Mouse (Mus musculus): ENCODE data around the gene Ywhag. TPM values are rescaled to one million over a fixed set of nuclear protein-coding genes. Genes with fewer than 3 reads are reported as not detected.

Ywhag gene
- polyA plus RNA-seq, 1 experiment, result 244 TPM

GRCm38 (mm10) chr5:135867637-135868593 is 66.5 kb downstream of the Ywhag start:
- Histone ChIP-seq H3K4me3 (no peak overlapping the region), H3K4me2 (ENCODE audit: low read depth) (no peak overlapping the region), H3ac (ENCODE audit: control insufficient read depth, insufficient read length) (no peak overlapping the region), H3K36me3 (ENCODE audit: control insufficient read depth, insufficient read depth) (no peaks in the 10 kb centered on the region), H3K27me3 (ENCODE audit: control insufficient read depth, insufficient read depth, insufficient read length) (peaks cover 36% of the 10 kb centered on the region), H3K79me2 (ENCODE audit: control insufficient read depth, insufficient read depth) (no peaks in the 10 kb centered on the region)
- no peak for TF ChIP-seq POLR2A (IDR thresholded peaks at IDR 0.05; ENCODE audit: insufficient read length, low read depth)
- TF ChIP-seq MAX (IDR thresholded peaks at IDR 0.05; ENCODE audit: low read depth), result no peak
- TF ChIP-seq POLR2AphosphoS2 (IDR thresholded peaks at IDR 0.05; ENCODE audit: insufficient read length, low read depth), result no peak
- no peak for TF ChIP-seq MYOG (IDR thresholded peaks at IDR 0.05; ENCODE audit: control insufficient read depth in 1 of 3, insufficient read depth in 1 of 3, insufficient read length in 2 of 3, low read depth in 2 of 3)
- TF ChIP-seq TCF12 (IDR thresholded peaks at IDR 0.05; ENCODE audit: insufficient read depth, poor library complexity, severe bottlenecking), result no peak
- TF ChIP-seq MYOD1 (IDR thresholded peaks at IDR 0.05; ENCODE audit: control insufficient read depth in 1 of 3, insufficient read length in 2 of 3, low read depth in 2 of 3), result no peak
- no peak for TF ChIP-seq SRF (IDR thresholded peaks at IDR 0.05; ENCODE audit: control insufficient read depth, insufficient read length, low read depth)
- no peak for TF ChIP-seq REST (IDR thresholded peaks at IDR 0.05; ENCODE audit: insufficient read depth, insufficient read length)
- no peak for TF ChIP-seq USF1 (IDR thresholded peaks at IDR 0.05; ENCODE audit: low read depth)
- no peak for TF ChIP-seq CEBPB (IDR thresholded peaks at IDR 0.05; ENCODE audit: insufficient read depth, poor library complexity, severe bottlenecking)
- no peak for TF ChIP-seq E2F4 (IDR thresholded peaks at IDR 0.05; ENCODE audit: insufficient read depth)
- no peak for TF ChIP-seq TCF3 (IDR thresholded peaks at IDR 0.05; ENCODE audit: insufficient read length, low read depth)

- Histone ChIP-seq H3K4me3 (no peak overlapping the region), H3K36me3 (ENCODE audit: control insufficient read depth, insufficient read depth) (no peaks in the 10 kb centered on the region), H3K79me2 (ENCODE audit: control insufficient read depth, insufficient read depth) (no peaks in the 10 kb centered on the region), H3ac (ENCODE audit: control insufficient read depth, insufficient read length) (no peak overlapping the region), H3K4me2 (ENCODE audit: low read depth) (no peak overlapping the region), H3K27me3 (ENCODE audit: control insufficient read depth, insufficient read depth, insufficient read length) (peaks cover 45% of the 10 kb centered on the region)
- TF ChIP-seq MAX (IDR thresholded peaks at IDR 0.05; ENCODE audit: low read depth) (no peak), E2F4 (IDR thresholded peaks at IDR 0.05; ENCODE audit: insufficient read depth) (no peak), MYOD1 (IDR thresholded peaks at IDR 0.05; ENCODE audit: control insufficient read depth in 1 of 3, insufficient read length in 2 of 3, low read depth in 2 of 3) (no peak), REST (IDR thresholded peaks at IDR 0.05; ENCODE audit: insufficient read depth, insufficient read length) (no peak), MYOG (IDR thresholded peaks at IDR 0.05; ENCODE audit: control insufficient read depth in 1 of 3, insufficient read depth in 1 of 3, insufficient read length in 2 of 3, low read depth in 2 of 3) (no peak)
Measured at GRCm38 (mm10) chr5:135866662-135867061, 67.8 kb downstream of the Ywhag start.

Other genes starting within 250 kb of the Ywhag start
- 32.7 TPM for gene Tmem120a, start 190.2 kb downstream of the Ywhag start, polyA plus RNA-seq (2012; fragmentation: generic; extraction: Trizol)
- gene Styxl1, start 156.2 kb downstream of the Ywhag start, polyA plus RNA-seq (2012; fragmentation: generic; extraction: Trizol), result 0.07 TPM
- 725 TPM for gene Mdh2, start 156.1 kb downstream of the Ywhag start, polyA plus RNA-seq (2012; fragmentation: generic; extraction: Trizol)
- not detected for gene Srrm3, start 127.7 kb downstream of the Ywhag start, polyA plus RNA-seq (2012; fragmentation: generic; extraction: Trizol)
- 622 TPM for gene Hspb1, start 46.7 kb downstream of the Ywhag start, polyA plus RNA-seq (2012; fragmentation: generic; extraction: Trizol)
- gene Ssc4d, start 39.9 kb upstream of the Ywhag start, polyA plus RNA-seq (2012; fragmentation: generic; extraction: Trizol), result 2.4 TPM
- gene Zp3, start 45.5 kb upstream of the Ywhag start, polyA plus RNA-seq (2012; fragmentation: generic; extraction: Trizol), result 0.11 TPM
- gene Dtx2, start 60.2 kb upstream of the Ywhag start, polyA plus RNA-seq (2012; fragmentation: generic; extraction: Trizol), result 18.3 TPM
- gene Upk3b, start 103.9 kb upstream of the Ywhag start, polyA plus RNA-seq (2012; fragmentation: generic; extraction: Trizol), result not detected
- not detected for gene Upk3bl, start 119.9 kb upstream of the Ywhag start, polyA plus RNA-seq (2012; fragmentation: generic; extraction: Trizol)
- gene Rasa4, start 149.3 kb upstream of the Ywhag start, polyA plus RNA-seq (2012; fragmentation: generic; extraction: Trizol), result 26.9 TPM
- gene Polr2j, start 182.0 kb upstream of the Ywhag start, polyA plus RNA-seq (2012; fragmentation: generic; extraction: Trizol), result 139 TPM
- gene Lrwd1, start 201.5 kb upstream of the Ywhag start, polyA plus RNA-seq (2012; fragmentation: generic; extraction: Trizol), result 31.7 TPM
- 6.7 TPM for gene Alkbh4, start 201.5 kb upstream of the Ywhag start, polyA plus RNA-seq (2012; fragmentation: generic; extraction: Trizol)
- gene Orai2, start 236.1 kb upstream of the Ywhag start, polyA plus RNA-seq (2012; fragmentation: generic; extraction: Trizol), result 18.2 TPM